Mouse (Mus musculus): ENCODE results near the gene Homer2.
A peak's percentile ranks its signal among the peaks of the same experiment; 100 is the strongest.

Homer2 gene

GRCm38 (mm10) chr7:81587238-81587637 lies 120.1 kb downstream of the Homer2 start:
- DNase-seq (ENCODE audit: low spot score): peak; percentile 66

- peak; percentile 48 for DNase-seq (ENCODE audit: low spot score)
These were observed 122.0 kb downstream of the Homer2 start for GRCm38 (mm10) chr7:81585326-81585725.

- DNase-seq (ENCODE audit: low spot score): no peak
These were observed 123.8 kb downstream of the Homer2 start for GRCm38 (mm10) chr7:81583512-81583911.

DNA sequence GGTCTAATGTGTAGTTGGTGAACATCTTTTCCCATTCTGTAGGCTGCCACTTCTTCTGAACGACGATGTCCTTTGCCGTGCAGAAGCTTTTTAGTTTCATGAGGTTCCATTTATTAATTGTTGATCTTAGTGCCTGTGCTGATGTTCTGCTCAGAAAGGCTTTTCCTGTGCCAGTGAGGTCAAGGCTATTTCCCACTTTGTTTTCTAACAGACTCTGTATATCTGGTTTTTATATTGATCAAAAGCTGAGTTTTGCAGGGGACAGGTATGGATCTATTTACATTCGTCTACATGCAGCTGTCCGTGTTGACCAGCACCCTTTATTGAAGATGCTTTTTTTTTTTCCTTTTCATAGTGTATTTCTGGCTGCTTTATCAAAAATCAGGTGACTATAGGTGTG lies 128.0 kb downstream of the Homer2 start:
- DNase-seq (ENCODE audit: low spot score): no peak

GRCm38 (mm10) chr7:81578413-81578812 lies 128.9 kb downstream of the Homer2 start:
- no peak for DNase-seq (ENCODE audit: low spot score)

DNA sequence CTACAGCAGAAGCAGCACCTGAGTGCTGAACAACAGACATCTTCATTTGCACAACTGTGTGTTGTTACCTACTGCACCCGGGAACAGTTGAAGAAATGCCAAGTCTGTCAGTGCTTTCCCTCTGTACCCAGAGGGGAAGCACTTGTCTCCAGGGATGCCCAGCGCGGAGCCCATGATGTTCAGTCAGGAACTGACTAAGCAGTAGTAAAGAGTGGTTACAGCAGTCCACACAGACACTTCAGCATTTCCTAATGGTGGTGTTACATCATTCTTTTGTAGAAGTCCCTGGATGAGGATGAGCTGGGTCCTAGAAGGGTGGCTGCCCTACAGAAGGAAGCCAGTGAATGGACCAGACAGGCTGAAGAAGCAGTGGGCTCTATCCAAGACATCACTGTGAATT lies 129.5 kb downstream of the Homer2 start:
- DNase-seq (ENCODE audit: low spot score): no peak

DNA sequence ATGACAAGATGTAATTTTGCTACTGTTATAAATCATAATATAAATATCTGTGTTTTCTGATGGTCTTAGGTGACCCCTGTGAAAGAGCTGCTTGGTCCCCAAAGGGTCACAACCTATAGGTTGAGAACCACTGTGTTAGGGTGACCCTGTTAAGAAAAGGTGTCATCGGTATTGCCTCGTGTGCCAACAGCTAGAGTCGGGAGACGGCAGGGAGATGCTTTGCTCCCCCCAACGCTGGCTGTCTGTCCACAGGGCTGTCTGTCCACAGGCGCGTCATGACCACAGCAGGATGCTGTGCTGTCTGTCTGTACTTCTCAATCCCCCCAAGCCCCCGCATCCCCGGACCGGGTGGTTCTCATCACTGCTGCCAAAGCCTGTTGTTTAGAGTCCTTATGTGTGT lies 131.7 kb downstream of the Homer2 start:
- DNase-seq (ENCODE audit: low spot score): no peak

GRCm38 (mm10) chr7:81573821-81574220 lies 133.5 kb downstream of the Homer2 start:
- no peak for DNase-seq (ENCODE audit: low spot score)

DNA sequence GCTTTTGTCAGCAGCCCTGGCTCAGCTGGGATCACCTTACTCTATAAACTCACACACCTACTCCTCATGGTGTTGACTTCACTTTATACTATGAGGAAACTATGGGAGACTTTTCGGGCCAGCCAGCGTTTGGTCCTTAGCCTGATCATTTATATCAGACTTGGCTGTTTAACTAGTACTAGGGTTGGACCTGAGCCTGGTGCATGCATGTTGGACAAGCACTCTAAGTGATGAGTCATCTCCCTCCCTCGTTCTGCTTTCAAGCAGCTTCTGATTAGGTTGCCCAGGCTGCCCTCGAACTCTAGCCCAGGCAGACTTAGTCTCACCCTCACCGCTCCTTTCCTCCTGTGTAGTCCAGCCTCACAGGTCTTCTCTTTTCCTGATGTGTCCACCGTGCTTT lies 133.9 kb downstream of the Homer2 start:
- no peak for DNase-seq (ENCODE audit: low spot score)

DNA sequence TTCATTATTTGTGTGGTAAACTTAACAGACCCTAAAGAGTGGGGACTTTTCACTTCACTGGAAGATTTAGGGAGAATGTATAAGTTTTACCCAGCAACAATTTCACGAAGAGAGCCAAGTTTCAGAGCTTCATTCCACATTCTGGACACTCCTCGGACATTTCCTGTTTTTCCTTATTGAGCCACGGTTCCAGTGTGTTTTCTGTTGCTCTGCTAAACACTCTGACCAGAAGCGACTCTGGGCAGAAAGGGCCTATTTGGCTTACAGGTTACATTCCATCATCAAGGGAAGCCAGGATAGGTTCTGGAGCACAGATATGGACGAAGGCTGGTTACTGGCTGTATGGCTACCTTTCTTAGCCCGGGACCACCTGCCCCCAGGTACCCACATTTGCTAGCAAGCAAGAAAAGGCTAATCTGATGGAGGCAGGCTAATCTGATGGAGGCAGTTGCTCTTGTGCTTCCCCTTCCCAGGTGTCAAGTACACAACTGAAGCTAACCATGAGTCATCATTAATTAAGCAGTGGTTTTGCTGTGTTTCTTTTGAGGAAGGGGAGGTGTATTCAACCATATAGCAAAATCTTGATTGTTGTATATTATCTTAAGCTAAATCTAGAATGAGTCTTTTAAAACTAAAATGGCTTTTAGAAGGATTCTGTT lies 134.6 kb downstream of the Homer2 start:
- no peak for DNase-seq (ENCODE audit: low spot score)

DNA sequence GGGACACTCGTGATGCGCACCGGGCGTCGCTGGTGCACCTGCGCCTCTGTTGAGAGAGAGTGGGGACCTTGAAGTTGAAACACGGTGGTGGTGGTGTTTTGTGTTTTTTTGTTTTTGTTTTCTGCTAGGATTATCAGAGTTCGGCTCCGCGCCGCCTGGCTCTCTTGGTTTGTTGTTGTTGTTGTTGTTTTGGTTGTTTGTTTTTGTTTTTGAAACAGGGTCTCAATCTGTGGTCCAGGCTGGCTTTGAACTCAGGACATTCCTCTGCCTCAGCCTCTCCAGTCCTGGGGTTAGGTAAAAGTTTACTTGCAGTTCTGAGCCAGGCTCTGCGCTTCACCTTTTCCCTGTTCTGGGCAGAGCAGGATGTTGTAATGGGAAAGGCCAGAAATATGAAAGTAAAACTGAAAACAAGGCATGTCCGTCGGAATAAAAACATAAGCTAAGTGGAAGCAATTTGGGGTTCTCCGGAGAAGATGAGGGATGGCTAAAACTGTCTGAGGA lies 135.3 kb downstream of the Homer2 start:
- no peak for DNase-seq (ENCODE audit: low spot score)

GRCm38 (mm10) chr7:81571108-81571940 lies 136.0 kb downstream of the Homer2 start, which contains the start of gene Whamm:
Gene Whamm, plus strand, starts transcription at chr7:81571266.
- DNase-seq (ENCODE audit: low spot score): peak; percentile 94

GRCm38 (mm10) chr7:81570752-81571107 lies 136.6 kb downstream of the Homer2 start:
- no peak for DNase-seq (ENCODE audit: low spot score)

GRCm38 (mm10) chr7:81570271-81570670 lies 137.1 kb downstream of the Homer2 start:
- no peak for DNase-seq (ENCODE audit: low spot score)

- DNase-seq (ENCODE audit: low spot score): no peak
These were observed 137.5 kb downstream of the Homer2 start for GRCm38 (mm10) chr7:81569851-81570250.

DNA sequence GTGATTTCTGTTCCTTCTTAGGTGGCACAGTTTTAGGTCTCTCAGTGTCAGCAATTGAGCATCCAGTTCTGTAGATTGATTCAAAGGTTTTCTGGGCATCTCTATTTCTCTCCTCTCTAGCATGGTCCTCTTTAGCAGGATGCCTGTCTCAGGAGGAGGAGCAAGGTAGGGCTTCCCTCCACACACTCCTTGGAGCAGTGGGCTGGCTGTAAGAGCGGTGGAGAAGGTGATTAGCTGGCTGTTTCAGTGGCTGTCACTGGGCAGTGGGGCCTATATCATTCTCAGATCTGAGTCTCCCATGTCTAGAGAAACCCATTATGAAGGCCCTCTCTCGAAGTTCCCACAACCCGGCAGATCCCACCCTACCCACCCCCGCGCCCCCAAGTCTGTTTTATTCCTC lies 139.9 kb downstream of the Homer2 start:
- DNase-seq (ENCODE audit: low spot score): no peak

GRCm38 (mm10) chr7:81566892-81567291 lies 140.4 kb downstream of the Homer2 start, which contains the start of gene Fsd2:
Gene Fsd2, minus strand, starts transcription at chr7:81566944.
- no peak for DNase-seq (ENCODE audit: low spot score)

DNA sequence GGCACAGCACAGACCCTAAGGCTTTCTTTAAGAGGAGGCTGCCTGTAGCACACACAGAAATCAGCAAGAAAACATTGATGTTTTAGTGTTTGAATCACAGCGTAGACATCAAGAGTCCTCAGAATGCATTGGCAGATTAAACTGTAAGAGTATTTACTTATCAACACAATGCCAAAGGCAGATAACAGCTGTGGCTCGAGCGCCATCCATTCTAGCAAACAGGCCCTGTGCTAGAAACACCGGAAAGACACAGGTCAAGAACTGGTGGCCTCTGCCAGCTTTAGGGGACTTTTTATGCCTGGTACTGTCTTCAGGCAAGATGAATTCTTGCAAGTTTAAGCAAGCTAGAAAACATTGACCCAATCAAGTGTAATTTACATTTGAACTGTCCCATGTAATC lies 141.0 kb downstream of the Homer2 start:
- DNase-seq (ENCODE audit: low spot score): no peak

GRCm38 (mm10) chr7:81565381-81566055 lies 141.8 kb downstream of the Homer2 start:
- no peak for DNase-seq (ENCODE audit: low spot score)

DNA sequence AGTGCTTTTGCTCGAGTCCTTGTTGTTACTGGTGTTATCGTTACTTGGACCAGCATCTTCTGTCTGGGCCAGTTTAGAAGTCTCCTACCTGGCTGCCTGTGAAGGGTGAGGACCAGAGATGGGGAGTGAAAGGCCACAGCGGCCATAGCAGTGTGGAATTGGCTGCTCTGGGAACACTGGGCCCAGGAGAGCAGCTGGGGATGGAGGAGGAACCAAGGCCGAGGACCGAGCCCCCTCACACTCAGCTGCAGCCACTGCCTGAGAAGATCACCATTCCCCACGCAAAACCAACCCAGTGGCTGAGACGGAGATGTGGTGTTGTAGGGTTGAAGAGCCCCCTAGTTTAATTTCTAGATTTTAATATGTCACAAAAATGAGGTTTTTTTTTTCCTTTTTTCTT lies 142.6 kb downstream of the Homer2 start:
- no peak for DNase-seq (ENCODE audit: low spot score)

GRCm38 (mm10) chr7:81563506-81564015 lies 143.8 kb downstream of the Homer2 start:
- DNase-seq (ENCODE audit: low spot score): no peak

DNA sequence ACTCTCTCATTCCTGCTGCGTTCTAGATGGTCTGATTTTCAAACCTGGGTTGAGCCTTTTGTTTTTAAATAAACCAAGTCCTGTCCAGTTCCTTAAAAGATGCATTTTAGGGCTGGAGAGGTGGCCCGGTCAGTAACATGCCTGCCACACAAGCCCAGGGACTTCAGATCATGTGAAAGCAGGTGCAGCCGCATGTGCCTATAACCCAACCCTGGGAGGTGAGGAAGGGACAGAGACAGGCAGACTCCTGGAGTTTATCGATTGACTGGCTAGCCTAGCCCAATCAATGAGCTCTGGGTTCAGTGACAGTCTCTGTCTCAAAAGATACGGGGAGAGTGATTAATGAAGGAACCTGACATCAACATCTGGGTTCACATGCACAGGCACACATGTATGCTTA lies 146.1 kb downstream of the Homer2 start:
- no peak for DNase-seq (ENCODE audit: low spot score)
